Mouse (Mus musculus) thymus, postnatal 4 days (tissue): ENCODE results near the gene Foxa2.

ENCODE experiments used
- DNase-seq: peaks from one replicate; pipeline ENCODE4 v3.0.0; 2021

The Foxa2 gene

DNA sequence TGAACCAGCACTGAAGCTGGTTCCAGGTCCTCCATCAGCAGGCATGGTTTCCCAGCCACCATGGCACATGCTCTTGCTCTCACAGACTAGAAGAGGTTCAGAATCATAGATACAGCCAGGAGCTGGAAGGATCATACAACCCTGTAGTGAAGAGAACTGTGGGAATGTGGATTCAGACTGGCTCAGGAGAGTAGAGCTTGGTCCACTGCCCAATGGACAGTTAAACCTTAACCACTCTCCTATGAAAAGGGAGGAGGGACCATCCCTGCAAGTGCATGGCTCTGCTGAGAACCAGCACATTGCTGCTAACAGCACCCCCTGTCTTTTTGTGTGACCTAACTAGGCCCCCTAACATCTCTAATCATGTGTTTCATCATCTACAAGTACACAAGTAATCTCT, 50.0 kb downstream of the Foxa2 start:
- no peak for DNase-seq

GRCm38 (mm10) chr2:147993821-147994220, 52.9 kb downstream of the Foxa2 start:
- DNase-seq, result no peak

DNA sequence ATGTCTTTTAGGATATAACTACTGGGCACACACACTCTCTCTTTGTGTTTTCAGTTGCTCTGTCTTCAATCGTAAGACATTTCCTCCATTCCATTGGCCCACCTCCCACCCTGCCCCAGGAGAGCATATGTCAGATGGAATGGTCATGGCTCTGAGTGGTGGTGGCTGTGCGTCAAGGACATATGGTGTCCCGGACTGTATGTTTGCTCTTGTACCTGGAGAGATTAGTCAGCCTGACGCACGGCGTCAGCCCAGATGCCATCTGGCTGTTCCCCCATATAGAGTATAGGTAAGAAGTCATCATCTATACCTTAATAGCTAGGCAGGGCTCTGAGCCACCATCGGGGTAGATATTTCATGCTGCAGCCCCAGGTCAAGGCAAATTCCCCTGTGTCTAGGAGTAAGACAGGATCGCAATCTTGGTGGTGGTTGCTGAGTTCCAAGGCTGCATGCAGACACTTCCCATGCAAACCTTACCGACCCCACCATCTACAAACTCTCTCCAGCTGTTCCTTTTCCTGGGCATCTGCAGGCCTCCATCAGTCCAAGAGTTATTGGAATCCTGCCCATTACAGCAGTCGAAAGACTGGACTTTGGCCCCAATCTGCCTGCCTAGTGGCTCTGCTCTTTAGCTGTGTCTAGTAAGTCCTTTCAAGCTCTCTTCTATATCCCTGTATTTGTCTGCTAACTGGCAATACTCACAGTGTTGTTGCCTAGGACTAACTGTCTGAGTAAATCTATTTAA, 53.7 kb downstream of the Foxa2 start:
- DNase-seq, result no peak
